Comparison of ENCODE assay signal across 18 mouse cellular contexts in the genomic region with DNA sequence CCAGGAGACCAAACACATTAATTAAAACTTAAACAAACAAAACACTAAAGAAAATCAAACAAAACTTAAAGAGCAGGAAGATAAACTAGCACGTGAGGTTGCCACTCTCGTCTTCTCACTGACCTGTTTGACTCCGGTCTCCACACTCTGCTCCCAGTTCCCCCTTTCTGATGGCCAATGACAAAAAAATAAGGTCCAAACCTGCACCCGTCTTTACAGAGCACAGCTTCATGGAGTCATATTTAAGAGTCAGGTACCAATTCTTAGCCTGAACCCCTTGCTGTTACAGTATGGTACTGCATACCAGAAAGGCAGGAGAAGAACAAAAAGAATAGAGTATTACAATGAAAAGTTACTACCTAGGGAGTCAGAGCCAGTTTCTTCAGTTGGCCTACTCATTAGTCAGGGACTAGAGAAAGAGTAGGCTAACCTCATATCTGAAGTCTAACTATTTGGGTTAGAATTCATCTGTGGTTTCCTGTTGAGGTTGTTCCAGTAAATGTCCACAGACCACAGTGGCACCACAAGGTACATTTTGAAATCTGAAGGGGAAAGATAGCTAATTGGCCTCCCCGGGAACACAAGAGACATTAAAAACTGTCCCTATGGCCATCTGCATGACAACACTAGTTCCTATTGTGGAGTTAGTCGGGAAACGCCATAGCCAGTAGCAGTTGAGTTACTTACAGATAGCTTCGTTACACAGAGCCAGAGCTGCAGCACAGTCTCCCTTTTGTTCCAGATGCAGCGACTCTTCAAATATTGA. TPM values are rescaled to one million over a fixed set of nuclear protein-coding genes. Genes with fewer than 3 reads are reported as not detected.
A peak's percentile ranks its signal among the peaks of the same experiment; 100 is the strongest.
DNase-seq lines count a peak whose midpoint lies in the region; ATAC-seq and TF ChIP-seq lines count a peak whose summit lies in the region.
"Had no signal": no experiment of that assay in that cellular context is flagged by ENCODE, and none has a peak within 500 bp of the region (broad histone marks: within the 10 kb centered on the region; RNA-seq: fewer than 3 reads in every experiment).

No protein-coding gene starts in this region.

- H3K4me1 ChIP-seq in liver, postnatal 0 days (ENCODE audit: insufficient read depth) = peaks cover 5% of the 10 kb centered on the region; the same call in 1 of the 2 replicates
- H3K4me1 ChIP-seq in CH12.LX (ENCODE audit: control insufficient read depth in 1 of 2, insufficient read depth in 2 of 2) = peaks cover 2 to 27% of the 10 kb centered on the region in 2 experiments; a peak in 2 of 4 replicates
- no peaks in the 10 kb centered on the region for H3K4me1 ChIP-seq in stomach, embryonic 14.5 days (ENCODE audit: control insufficient read depth, insufficient read depth, low read length)
- H3K4me1 ChIP-seq: forebrain, embryonic 15.5 days; hindbrain, embryonic 13.5 days; limb, embryonic 12.5 days had no signal

- 0 out of 2 replicates have a peak, but pooled peaks have one; percentile 35 for TF ChIP-seq EP300 in liver, postnatal 0 days (IDR thresholded peaks at IDR 0.05; ENCODE audit: low read depth)
- TF ChIP-seq EP300 in CH12.LX (IDR thresholded peaks at IDR 0.05; ENCODE audit: low read length) = no peak

- no peaks in the 10 kb centered on the region for H3K27me3 ChIP-seq in liver, postnatal 0 days (ENCODE audit: insufficient read depth, low read length)
- no peaks in the 10 kb centered on the region for H3K27me3 ChIP-seq in CH12.LX (replicated peaks)
- no peaks in the 10 kb centered on the region for H3K27me3 ChIP-seq in stomach, embryonic 14.5 days (ENCODE audit: control insufficient read depth, insufficient read depth, low read length)
- H3K27me3 ChIP-seq: forebrain, embryonic 15.5 days; hindbrain, embryonic 13.5 days; limb, embryonic 12.5 days; Patski had no signal

- no peak overlapping the region for H3K27ac ChIP-seq in liver, postnatal 0 days (ENCODE audit: low read depth)
- H3K27ac ChIP-seq in CH12.LX (ENCODE audit: insufficient read depth, low read depth) = no peak overlapping the region
- H3K27ac ChIP-seq in stomach, embryonic 14.5 days (ENCODE audit: low read length) = peak overlapping the region; percentile 52; the same call in 1 of the 2 replicates
- H3K27ac ChIP-seq: forebrain, embryonic 15.5 days; hindbrain, embryonic 13.5 days; limb, embryonic 12.5 days; liver, embryonic 13.5 days had no signal

- no peak overlapping the region for H3K9ac ChIP-seq in liver, postnatal 0 days (replicated peaks)
- H3K9ac ChIP-seq in CH12.LX (ENCODE audit: insufficient read depth, low read depth) = no peak overlapping the region
- H3K9ac ChIP-seq in stomach, embryonic 14.5 days (replicated peaks; ENCODE audit: low read depth, low read length) = no peak overlapping the region
- H3K9ac ChIP-seq: forebrain, embryonic 15.5 days; hindbrain, embryonic 13.5 days; limb, embryonic 12.5 days; liver, embryonic 13.5 days had no signal

- no peaks in the 10 kb centered on the region for H3K79me2 ChIP-seq in CH12.LX (replicated peaks; ENCODE audit: control insufficient read depth, extremely low read depth, insufficient read depth, poor library complexity, severe bottlenecking)

- no peaks in the 10 kb centered on the region for H3K9me3 ChIP-seq in liver, postnatal 0 days (ENCODE audit: low read length)
- H3K9me3 ChIP-seq in CH12.LX (replicated peaks; ENCODE audit: low read length) = no peaks in the 10 kb centered on the region
- no peaks in the 10 kb centered on the region for H3K9me3 ChIP-seq in stomach, embryonic 14.5 days (ENCODE audit: control insufficient read depth, low read depth, low read length)
- H3K9me3 ChIP-seq: forebrain, embryonic 15.5 days; hindbrain, embryonic 13.5 days; limb, embryonic 12.5 days; liver, embryonic 13.5 days had no signal

- TF ChIP-seq CTCF in liver, postnatal 0 days (IDR thresholded peaks at IDR 0.05; ENCODE audit: low read depth) = no peak
- no peak for TF ChIP-seq CTCF in CH12.LX (conservative IDR thresholded peaks at IDR 0.05 in 1 of 2, IDR thresholded peaks at IDR 0.05 in 1 of 2; ENCODE audit: low read depth in 2 of 2, low read length in 2 of 2)

- no peak overlapping the region; the same call in 1 of the 2 replicates for H3K4me2 ChIP-seq in liver, postnatal 0 days (ENCODE audit: low read depth, low read length)
- H3K4me2 ChIP-seq in CH12.LX (ENCODE audit: insufficient read depth, low read depth, poor library complexity, severe bottlenecking) = no peak overlapping the region
- no peak overlapping the region for H3K4me2 ChIP-seq in stomach, embryonic 14.5 days (replicated peaks; ENCODE audit: low read depth, low read length)
- H3K4me2 ChIP-seq: forebrain, embryonic 15.5 days; heart, embryonic 11.5 days; hindbrain, embryonic 13.5 days; limb, embryonic 12.5 days; liver, embryonic 13.5 days had no signal

- TF ChIP-seq POLR2A in CH12.LX (IDR thresholded peaks at IDR 0.05; ENCODE audit: low read depth, low read length) = no peak

- TF ChIP-seq RAD21 in CH12.LX (IDR thresholded peaks at IDR 0.05; ENCODE audit: low read depth, low read length) = no peak

- dilution Hi-C loops in CH12.LX (cut with MboI; ENCODE audit: extremely low pct_ligation_motif_present, extremely low pct_unique_long_range_greater_than_20kb, low sequenced_read_pairs) = no loop called here

- DNase-seq in liver, postnatal 0 days = no peak
- DNase-seq in liver = no peak
- DNase-seq in CH12.LX (ENCODE audit: extremely low read depth) = peak; percentile 18
- no peak for DNase-seq in adrenal gland, postnatal 14 days
- DNase-seq in MN1 (ENCODE audit: low spot score) = no peak
- DNase-seq in kidney, adult 8-10 months = no peak
- DNase-seq: cerebellum, adult 11-12 months; gastrocnemius, postnatal 25 days; heart, postnatal 10 days; liver, embryonic 13.5 days; retina, postnatal 1 day had no signal

- 0 out of 2 replicates have a peak, but pooled peaks have one; percentile 13 for ATAC-seq in liver, postnatal 0 days
- peak; percentile 76 to 85 for ATAC-seq in hematopoietic stem cell, adult 5-6 weeks (replicated peaks in 1 of 2; ENCODE audit: insufficient read depth in 1 of 2, low FRiP score in 2 of 2, low TSS enrichment in 1 of 2, low read depth in 1 of 2, poor library complexity in 2 of 2, severe bottlenecking in 2 of 2)
- ATAC-seq in stomach, embryonic 14.5 days (ENCODE audit: insufficient number of reproducible peaks, insufficient read depth, low FRiP score, low read depth) = no peak
- ATAC-seq: forebrain, embryonic 15.5 days; Patski had no signal

- no peaks in the 10 kb centered on the region; the same call in 1 of the 2 replicates for H3K36me3 ChIP-seq in liver, postnatal 0 days (replicated peaks; ENCODE audit: insufficient read depth, low read length)
- H3K36me3 ChIP-seq in CH12.LX (replicated peaks in 1 of 2; ENCODE audit: control insufficient read depth in 1 of 2, insufficient read depth in 1 of 2, low read length in 1 of 2) = peaks cover 33 to 82% of the 10 kb centered on the region in 2 experiments
- peaks cover 25% of the 10 kb centered on the region; the same call in 1 of the 2 replicates for H3K36me3 ChIP-seq in stomach, embryonic 14.5 days (ENCODE audit: control insufficient read depth, insufficient read depth, low read length)

- WGBS in liver, postnatal 0 days (ENCODE audit: insufficient replicate concordance) = 31% methylated on average over 9 of the region's 9 CpGs
- WGBS in stomach, embryonic 14.5 days = 61% methylated on average over 9 of the region's 9 CpGs

- H3K4me3 ChIP-seq in liver, postnatal 0 days (ENCODE audit: low read depth, low read length) = no peak overlapping the region
- no peak overlapping the region for H3K4me3 ChIP-seq in CH12.LX (replicated peaks in 1 of 3; ENCODE audit: low read depth in 2 of 3, low read length in 2 of 3, poor library complexity in 1 of 3)
- no peak overlapping the region for H3K4me3 ChIP-seq in stomach, embryonic 14.5 days (ENCODE audit: low read depth, low read length)
- H3K4me3 ChIP-seq: forebrain, embryonic 15.5 days; hindbrain, embryonic 13.5 days; limb, embryonic 12.5 days; liver, embryonic 13.5 days had no signal

- in situ Hi-C loops in CH12.LX (cut with MboI; ENCODE audit: low pct_ligation_motif_present, low pct_unique_long_range_greater_than_20kb, low sequenced_read_pairs) = no loop called here

TF ChIP-seq in CH12.LX, 34 proteins besides CTCF, POLR2A, EP300 and RAD21:
- TF ChIP-seq JUN (IDR thresholded peaks at IDR 0.05; ENCODE audit: insufficient read depth, low read depth, low read length) = no peak
- TF ChIP-seq BHLHE40 (IDR thresholded peaks at IDR 0.05; ENCODE audit: low read depth, low read length) = no peak
- TF ChIP-seq ZC3H11A (IDR thresholded peaks at IDR 0.05; ENCODE audit: low read depth, low read length) = no peak
- no peak for TF ChIP-seq PAX5 (IDR thresholded peaks at IDR 0.05; ENCODE audit: low read length)
- TF ChIP-seq E2F4 (IDR thresholded peaks at IDR 0.05; ENCODE audit: insufficient replicate concordance, low read depth, low read length) = no peak
- TF ChIP-seq CHD2 (IDR thresholded peaks at IDR 0.05; ENCODE audit: low read length) = no peak
- TF ChIP-seq CHD1 (IDR thresholded peaks at IDR 0.05; ENCODE audit: low read depth, low read length) = no peak
- TF ChIP-seq TBP (conservative IDR thresholded peaks at IDR 0.05; ENCODE audit: low read depth, low read length) = no peak
- TF ChIP-seq MAZ (IDR thresholded peaks at IDR 0.05; ENCODE audit: low read depth, low read length) = no peak
- TF ChIP-seq POLR2AphosphoS2 (IDR thresholded peaks at IDR 0.05; ENCODE audit: low read depth, low read length) = no peak
- TF ChIP-seq MYC (IDR thresholded peaks at IDR 0.05; ENCODE audit: low read depth, low read length) = no peak
- no peak for TF ChIP-seq USF1 (IDR thresholded peaks at IDR 0.05; ENCODE audit: low read depth, low read length)
- TF ChIP-seq USF2 (conservative IDR thresholded peaks at IDR 0.05; ENCODE audit: low read depth, low read length) = no peak
- no peak for TF ChIP-seq IRF4 (IDR thresholded peaks at IDR 0.05; ENCODE audit: low read depth, low read length)
- TF ChIP-seq NELFE (IDR thresholded peaks at IDR 0.05; ENCODE audit: low read depth, low read length) = no peak
- TF ChIP-seq MXI1 (IDR thresholded peaks at IDR 0.05; ENCODE audit: low read depth, low read length) = no peak

RNA-seq across cellular contexts. Expression of a gene that starts 19.1 kb away (rescaled TPM):
- polyA plus RNA-seq in liver, postnatal 0 days (2015; fragmentation: Nextera tagmentation; extraction: Ambion mirVana) = 13.6 and 14.9 TPM in 2 replicates
- total RNA-seq in CH12.LX (2012; rRNA removed) (23.6 and 25.7 TPM in 2 replicates), CH12.LX (2014; rRNA removed) (50.6 and 55.3 TPM in 2 replicates)
- polyA plus RNA-seq in CH12.LX (2012; ENCODE audit: insufficient read length, low read depth) = 53.8 and 61.1 TPM in 2 replicates
- total RNA-seq in hematopoietic stem cell, adult 5-6 weeks (2017) = 66.5 and 74.9 TPM in 2 replicates
- 64.6 and 67.3 TPM in 2 replicates for polyA plus RNA-seq in stomach, embryonic 14.5 days (2014; fragmentation: Nextera tagmentation; extraction: Ambion mirVana)
- 62.6 and 71.6 TPM in 2 replicates for total RNA-seq in adrenal gland, postnatal 14 days (2021)
